Mouse (Mus musculus) kidney, postnatal 14 days (tissue): ENCODE data around the gene Vasn.
"Not testable (repeated sequence)": the region's sequence is repeated elsewhere in the genome, so short reads cannot be mapped to it uniquely, and the experiment has no call there.

Experiments
- DNase-seq: peaks from one replicate; pipeline ENCODE4 v3.0.0; 2022; ENCODE audit warnings: mixed read lengths

Vasn gene

DNA sequence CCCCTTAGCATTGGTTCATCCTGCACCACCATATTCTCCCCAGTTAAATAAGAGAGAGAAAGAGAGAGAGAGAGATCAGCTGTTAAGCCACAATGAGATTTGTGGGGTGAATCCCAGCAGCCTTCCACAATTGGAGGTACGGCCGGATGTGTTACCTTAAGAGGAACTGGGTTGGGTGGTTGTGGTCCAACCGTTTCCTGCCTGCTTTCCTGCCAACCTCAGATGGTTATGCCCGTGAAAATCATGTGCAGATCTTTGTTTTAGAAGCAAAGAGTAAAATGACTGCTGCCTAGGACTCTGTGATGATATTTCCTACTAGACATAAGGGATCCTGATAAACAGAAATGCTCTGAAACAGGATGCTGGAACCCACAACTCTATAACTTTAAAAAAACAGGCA is 34.4 kb downstream of the Vasn start:
- no peak for DNase-seq

DNA sequence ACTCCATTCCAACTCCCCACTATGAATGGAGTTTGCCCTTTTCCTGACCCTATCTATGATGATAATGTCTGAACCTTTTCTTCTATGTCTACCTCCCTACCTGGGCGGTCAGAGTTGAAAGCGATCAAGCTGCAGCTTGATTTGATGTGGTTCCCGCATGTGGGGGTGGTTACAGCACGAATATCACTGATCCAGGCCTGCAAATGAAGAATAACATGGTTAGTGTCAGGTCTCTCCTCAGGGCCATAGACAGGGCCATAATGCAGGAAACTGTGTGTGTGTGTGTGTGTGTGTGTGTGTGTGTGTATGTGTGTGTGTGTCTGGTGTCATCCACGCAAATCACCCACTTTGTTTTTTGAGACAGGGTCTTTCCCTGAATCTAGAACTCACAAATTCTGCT is 37.1 kb downstream of the Vasn start:
- no peak for DNase-seq

- DNase-seq = no peak
Observed at GRCm38 (mm10) chr16:4678080-4678479, 38.3 kb downstream of the Vasn start.

DNA sequence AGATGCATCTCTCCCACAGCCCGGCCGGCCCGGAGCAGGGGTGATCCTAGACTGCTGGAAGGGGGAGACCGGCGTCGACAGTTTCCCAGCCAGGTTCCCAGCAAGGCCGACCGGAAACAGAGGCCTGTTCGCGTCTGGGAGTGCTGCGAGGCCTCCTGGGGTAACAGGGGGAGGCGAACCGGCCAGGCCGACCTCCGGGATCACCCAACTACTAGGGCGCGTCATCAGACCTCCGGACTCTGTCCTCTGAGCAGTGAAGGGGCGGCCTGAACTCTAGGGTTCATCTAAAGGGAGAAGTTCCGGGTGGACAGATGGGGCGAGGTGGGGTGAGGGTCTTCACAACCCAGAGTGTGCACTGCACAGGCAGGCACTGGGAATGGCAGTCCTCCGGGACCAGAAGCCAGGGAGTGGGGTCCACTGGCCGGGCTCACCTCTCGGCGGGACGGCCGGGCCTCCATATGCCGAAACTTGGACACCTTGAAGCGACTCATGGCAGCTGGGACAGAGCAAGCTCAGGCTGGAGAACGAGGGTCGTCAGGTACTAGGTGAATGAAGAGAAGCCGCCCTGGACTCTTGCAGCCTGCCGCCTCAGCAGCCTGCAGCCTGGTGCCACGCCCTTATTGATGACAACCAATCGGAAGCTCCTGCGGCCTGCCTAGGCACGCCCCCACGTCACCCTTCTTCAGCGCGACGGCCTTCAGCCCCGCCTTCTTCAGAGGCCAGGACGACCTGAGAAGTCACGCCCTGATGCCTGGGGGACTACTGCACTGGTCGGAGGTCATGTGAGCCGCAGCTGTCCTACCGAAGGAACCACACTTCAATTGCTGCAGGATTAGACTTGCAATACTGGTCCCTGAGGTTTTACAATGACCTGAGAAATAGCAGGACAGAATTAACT is 39.6 kb downstream of the Vasn start, which contains the start of gene Coro7:
Gene Coro7 (minus strand): TSS at position 657 of the 898 bp plus-strand sequence.
- DNase-seq = peak; percentile 96

DNA sequence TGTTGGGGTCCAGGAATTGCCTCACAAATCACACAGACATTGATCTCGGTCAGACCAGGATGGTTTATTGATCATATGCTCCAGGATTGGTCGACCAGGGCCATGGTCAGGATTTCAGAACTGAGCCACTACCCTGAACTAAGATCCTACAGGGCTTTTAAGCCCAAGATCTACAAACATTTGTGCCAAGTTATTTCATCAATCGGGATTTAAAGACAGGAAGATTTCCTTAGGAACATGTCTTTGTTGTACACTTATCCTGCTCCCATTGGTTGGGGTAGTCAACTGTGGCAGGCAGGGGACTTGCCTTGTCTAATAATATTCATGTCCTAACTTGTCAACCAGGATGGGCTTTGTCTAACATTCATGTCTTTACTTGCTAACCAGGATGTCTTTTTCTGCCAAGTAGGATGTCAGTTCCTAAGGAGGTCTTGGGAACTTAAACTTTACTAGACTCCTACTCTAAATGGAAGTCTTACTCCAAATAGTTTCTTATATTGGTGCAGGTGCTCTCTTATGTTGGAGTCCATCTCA is 41.2 kb downstream of the Vasn start:
- not testable (repeated sequence) for DNase-seq

- DNase-seq = no peak
Observed at GRCm38 (mm10) chr16:4682628-4683179, 43.0 kb downstream of the Vasn start.

DNA sequence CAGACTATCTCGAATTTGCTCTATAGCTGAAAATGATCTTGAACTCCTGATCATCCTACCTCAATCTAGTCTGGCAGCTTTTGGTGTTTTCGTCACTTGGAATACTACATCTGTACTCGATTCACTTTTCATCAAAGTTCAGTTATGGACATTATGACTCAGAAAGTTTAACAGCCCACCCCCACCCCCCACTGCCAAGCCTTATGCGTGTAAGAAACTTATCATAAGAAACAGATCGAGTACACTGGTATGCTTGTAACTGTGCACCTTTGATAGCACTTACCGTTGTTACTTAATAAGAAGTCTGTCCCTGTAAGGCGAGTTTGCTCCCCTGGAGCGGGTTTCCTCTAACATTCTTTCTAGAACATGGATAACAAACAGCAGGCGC is 43.4 kb downstream of the Vasn start:
- no peak for DNase-seq

GRCm38 (mm10) chr16:4683581-4684456 is 44.1 kb downstream of the Vasn start:
- peak; percentile 97 for DNase-seq

- no peak for DNase-seq
Observed at GRCm38 (mm10) chr16:4684457-4684791, 44.7 kb downstream of the Vasn start.

- not testable (repeated sequence) for DNase-seq
Observed at GRCm38 (mm10) chr16:4689371-4689770, 49.6 kb downstream of the Vasn start.
